Mouse (Mus musculus) right cerebral cortex, postnatal 36 days (tissue): ENCODE measurements at regions not wholly inside any gene's neighbourhood (a gene's known extent, or its start where the extent isn't known, plus 50 kb on each side); places are given as distances from the start of the nearest gene placed in this dataset.
"Not testable (repeated sequence)": the region's sequence is repeated elsewhere in the genome, so short reads cannot be mapped to it uniquely, and the experiment has no call there.

Source experiments
- DNase-seq, 2 experiments: peaks; one replicate each; pipeline ENCODE4 v3.0.0; 2022; ENCODE audit warnings: low spot score in 2 of 2, mixed read lengths in 1 of 2

DNA sequence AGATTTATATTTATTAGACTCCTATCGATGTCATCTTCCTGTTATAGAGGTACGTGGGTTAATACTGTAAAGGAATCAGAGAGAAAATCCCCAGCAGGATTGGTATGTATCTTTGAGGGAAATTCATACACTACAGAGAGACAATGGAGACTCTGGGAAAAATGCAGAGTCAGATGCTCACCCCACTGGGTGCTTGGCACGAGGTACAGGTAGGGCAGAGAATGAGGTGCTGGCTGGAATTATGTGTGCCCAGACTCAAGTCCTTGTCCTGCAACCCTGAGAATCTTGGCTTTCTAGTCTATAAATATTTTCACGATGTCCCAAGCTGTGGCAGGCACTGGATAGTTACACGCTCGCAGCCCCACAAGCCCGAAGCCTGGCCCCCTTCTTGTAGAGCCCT lies 57.8 kb upstream of the Cry1 start:
- DNase-seq = no peak

DNA sequence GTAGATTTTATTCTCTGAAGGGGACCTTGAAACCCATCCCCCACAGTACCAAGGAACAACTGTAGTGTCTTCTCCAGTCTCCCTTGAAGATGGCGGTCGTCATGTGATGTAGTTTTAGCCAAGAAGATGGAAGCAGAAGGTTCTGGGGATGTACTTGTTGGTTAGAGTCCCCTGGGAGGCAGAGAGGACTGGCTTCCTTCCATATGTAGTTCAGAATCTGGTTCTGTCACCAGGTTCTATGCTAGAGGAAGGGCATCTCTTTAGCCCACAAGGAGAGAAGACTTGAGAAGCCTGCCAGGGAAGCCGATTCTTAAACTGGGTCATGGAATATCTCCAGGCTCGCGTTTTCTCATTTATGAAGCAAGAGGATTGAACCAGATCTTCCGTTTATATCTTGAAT lies 58.7 kb upstream of the Cry1 start:
- no peak for DNase-seq

DNA sequence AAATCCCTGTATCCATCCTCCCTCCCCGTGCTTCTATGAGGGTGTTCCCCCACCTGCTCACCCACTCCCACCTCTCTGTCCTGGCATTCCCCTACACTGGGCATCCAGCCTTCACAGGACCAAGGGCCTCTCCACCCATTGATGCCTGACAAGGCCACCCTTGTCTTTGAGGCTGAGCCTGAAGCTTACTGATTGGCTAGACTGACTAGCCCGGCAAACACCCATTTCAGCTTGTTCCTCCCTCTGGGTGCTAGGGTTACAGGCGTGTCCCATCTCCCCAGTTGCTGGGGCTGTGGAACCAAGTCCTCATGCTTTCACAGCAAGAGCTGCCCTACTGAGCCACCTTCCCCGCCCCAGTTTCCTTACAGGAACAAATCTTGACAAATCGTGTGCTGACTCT lies 80.9 kb upstream of the Cry1 start:
- peak; percentile 1 to 6 for DNase-seq

DNA sequence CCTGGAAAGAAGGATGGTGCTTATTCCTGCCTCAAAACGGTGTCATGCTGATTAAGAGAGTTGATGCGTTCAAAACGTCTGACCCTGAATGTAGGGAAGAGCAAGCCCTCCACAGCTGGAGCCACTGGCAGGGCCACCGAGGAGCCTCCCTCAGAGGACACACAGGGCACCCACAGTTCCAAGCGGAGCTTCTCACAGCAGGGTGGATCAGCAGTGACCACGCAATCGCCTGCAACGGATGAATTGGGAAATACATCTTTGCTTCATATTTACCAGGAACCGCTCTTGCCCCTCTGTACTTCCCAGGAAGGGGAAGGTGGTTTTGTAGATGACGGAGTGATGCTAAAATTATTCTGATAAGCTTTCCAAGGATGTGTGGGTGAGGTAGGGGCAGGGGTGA lies 81.3 kb upstream of the Cry1 start:
- DNase-seq = no peak

DNA sequence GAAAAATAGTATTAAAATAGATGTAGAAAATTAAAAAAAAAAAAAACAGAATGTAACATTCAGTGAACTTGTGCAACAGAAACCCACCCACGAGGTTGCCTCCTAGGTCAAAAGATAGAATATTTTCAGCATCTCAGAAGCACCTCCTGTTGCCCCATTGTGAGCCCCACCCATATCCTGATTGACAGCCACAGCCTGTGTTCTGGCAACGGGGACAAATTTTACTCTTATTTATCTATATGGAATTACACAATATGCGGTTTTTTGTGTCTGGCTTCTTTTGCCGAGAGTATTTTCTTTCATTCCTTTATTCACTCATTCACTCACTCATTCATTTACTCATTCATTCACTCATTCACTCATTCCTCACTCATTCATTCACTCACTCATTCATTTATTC lies 81.9 kb upstream of the Cry1 start:
- DNase-seq = no peak

DNA sequence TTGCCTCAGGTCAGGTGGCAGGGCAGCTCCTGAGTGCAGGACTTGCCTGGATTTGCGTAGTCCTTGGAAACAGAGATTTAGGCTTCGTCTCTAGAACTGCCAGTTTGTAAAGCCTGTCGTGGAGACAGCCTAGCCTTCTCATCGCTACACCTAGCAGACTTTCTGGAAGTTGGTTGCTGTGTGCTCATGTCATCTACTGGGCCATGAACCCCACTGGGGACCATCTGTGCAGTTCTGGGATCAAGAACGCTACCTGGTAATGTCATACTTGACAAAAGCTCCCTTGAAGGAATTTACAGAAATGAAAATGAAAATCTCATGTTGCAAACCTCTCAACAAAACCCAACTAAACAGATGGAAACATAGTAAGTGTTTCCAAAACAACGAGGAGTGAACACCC lies 85.3 kb upstream of the Cry1 start:
- DNase-seq = no peak

DNA sequence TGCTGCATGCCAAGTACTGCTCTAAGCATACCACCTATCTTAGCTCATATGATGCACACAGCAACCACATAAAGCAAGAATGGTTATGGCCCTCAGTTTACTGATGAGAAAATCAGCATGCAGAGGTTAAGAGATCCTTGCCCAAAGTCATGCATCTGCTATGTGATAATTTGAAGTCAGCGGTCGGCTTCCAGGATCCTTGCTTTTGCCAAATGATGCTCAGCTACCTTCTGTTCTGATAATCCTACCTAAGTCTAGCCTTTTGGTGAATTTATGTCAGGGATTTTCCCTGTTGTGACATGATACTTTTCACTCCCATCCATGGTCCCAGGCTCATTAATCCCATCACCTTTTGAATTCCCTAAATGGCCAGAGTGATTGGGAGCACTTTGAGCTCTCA lies 91.9 kb upstream of the Cry1 start:
- DNase-seq = no peak

DNA sequence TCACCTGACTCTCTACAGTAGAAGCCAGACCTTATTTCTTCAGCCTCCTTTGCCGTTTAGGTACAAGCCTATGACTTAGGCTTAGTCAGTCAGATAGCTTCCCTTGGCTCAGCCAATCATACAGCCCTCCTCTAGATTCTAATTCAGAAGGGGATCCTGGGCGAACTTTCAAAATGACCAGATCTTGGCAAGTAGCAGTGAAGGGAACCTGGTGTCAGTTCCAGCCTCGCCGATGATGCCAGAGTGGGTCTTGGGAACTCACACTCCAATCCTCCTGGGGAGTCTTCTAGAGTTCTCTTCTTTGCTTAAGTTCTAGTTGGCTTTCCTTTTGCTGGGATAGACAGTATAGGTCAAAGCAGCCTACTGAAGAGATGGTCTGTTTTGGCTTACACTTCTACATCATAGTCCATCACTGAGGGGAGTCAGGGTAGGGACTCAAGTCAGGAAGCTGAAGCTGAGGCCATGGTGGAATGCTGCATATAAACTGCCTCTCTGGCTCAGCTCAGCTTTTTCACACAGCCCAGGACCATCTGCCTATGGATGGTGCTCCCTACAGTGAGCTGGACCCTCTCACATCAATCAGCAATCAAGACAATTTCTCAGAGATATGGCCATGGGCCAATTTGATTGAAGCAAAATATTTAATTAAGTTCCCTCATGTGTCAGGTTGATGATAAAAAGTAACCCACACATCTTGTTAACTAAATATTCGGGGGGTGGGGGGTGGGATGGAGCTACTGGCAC lies 94.7 kb upstream of the Btbd11 start:
- DNase-seq = no peak

DNA sequence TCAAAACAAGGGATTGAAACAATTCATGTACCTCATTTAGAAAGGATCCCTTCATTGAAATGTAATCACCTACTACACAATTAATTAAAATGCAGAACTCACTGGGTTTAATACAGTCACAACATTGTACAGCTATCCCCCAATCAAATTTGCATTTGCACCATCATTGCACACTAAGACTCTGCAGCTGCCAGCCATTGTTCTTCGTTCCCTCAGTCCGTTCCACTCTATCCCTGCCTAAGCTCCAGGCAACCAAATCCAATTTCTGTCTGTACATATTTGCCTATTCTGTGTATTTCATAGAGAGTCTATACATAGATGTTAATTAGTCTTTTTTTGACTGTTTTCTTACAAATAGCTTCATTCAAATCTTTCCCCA lies 94.1 kb upstream of the Btbd11 start:
- DNase-seq = no peak

DNA sequence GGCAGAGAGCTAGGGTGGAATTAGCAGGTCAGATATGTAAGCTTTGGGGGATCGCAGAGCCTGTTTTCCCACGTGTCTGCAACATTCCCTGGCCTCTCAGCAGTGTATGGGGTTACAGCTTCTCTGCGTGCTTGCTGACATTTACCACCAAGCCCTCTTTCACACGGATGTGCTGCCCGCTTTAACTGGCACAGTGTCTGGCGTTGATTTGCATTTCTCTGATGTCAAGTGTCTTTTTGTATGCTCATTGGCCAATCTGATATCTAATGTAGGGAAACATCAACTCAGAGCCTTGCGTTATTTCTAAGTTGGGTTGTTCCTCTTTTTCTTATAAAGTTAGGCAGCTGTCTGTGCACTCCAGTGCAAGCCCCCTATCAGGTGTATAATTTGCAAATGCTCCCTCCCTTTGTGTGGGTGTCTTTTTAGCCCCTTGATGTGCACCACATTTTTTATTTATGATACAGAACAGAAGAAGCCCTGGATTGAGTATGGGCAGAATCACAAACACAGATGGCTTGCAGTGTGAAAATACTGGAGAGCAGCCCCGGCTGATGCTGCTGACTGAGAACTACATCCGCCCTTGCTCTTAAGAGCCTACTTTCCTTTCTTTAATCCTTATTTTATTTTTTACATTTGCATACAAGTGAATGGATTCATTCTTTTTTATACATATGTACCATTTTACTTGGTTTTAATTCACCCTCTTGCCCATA lies 93.4 kb upstream of the Btbd11 start:
- no peak for DNase-seq

DNA sequence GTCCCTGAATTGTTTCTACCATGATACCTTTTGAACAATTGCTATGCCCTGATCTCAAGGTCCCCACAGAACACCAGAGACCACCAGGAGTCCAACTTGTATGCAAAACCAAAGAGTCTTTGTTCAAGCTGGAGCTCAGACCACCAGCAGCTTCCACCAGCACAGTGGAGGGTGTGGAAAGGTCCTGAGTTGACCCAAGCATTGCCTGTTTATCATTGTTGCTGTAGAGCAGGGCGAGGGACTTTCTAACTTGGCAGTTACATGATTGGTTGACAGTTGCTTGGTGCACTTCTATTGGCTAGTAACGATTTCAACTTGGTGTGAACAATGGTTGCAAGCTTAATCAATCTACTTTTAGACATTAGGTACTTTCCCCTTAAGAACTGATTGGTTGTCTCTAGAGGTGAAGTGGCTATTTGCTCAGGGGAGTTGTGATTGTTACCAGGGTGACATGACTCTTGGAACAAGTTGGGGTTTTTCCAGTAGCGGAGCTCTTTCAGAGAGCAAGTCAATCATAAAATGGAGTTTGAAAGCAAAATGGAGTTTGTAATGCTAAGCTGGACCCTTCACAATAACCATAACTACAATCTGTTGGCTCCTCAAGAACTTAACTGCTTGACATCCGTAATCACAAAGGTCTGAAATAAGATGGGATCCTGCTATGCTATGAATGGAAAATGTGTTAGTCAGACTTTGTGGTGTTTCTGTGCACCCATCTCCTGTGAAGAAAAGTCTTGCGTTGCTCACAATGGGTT lies 91.3 kb upstream of the Btbd11 start:
- DNase-seq = no peak

DNA sequence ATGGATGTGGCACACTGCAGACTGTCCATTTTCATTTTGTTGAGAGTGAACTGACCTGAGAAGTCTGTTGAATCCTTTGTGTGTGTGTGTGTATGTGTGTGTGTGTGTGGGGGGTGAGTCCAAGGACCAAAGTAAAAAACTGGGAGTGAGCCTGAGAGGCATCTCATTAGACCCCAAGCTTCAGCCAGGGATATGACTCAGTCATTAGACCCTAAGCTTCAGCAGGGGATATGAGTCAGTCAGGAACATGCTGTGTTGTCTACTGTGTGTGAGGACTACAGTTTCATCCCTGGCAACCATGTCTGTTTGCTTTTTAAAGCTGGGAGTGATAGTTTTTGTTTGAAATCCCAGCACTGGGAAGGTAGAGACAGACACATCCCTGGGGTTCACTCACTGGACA lies 74.8 kb upstream of the Btbd11 start:
- DNase-seq = no peak

DNA sequence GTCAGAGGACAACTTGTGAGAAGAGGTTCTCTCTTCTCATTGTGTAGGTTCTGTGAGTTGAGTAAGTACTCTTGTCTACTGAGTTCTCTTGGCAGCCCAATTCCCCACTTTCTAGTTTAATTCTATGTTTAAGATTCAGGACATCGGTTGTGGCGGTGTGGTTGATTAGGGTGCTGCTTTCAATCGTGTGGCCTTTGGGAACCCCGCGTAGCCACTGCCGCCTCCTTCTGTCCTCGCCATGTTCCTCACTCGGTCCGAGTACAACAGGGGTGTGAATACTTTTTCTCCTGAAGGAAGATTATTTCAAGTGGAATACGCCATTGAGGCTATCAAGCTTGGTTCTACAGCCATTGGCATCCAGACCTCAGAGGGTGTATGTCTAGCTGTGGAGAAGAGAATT lies 73.3 kb upstream of the Btbd11 start:
- not testable (repeated sequence) for DNase-seq

DNA sequence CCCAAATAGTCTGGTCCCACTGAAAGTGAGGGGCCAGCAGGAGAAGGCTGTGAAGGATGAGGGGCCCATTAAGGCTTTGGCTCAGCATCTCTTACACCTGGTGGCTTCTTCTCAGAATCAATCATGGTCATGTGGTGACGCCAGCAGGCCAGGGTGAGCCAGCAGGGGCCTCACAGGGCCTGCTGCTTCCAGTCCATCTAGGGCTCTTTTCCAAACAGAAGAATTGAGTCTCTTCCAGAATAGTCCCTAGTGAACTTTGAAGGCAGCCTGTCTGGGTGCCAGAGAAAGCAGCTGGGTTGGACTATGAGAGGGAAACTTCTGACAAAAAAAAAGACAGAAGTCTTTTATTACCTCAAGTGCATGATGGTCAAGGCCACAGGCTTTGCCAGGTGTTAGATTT lies 65.6 kb upstream of the Btbd11 start:
- DNase-seq = no peak

DNA sequence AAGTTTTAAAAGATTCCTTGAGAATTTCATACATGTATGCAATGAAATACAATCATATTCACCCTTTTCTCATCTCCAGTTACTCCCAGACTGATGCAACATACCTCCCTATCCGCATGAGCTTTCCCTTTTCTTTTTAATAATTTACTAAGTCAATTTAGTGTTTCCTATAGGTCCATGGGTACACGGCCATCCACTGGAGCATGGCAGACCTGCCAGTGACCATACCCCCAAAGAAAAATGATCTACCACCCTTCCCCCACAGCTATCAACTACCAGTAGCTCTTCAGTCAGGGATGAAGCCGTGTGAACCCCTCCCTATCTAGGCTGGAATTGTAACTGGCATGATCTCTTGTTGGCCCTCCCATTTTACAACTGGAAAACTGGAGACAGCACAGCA lies 64.3 kb upstream of the Btbd11 start:
- DNase-seq = no peak

DNA sequence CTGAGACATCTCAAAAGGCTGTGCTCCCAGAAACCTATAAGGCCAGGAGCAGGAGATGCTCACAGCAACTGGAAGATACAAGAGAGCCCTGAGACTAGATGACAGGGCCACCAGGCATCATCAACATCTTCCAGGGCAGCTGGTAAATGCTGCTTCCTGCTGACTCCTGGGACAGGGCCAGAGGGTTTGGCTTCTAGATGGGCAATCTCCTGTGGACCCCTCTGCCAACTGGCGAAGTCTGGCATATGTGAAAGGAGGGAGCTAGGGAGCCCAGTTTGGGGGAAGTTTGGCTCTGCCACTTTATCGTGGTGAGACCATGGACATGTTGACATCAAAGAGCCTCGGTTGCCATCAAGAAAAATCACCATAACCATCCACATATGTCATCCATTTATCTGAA lies 57.2 kb upstream of the Btbd11 start:
- no peak for DNase-seq

DNA sequence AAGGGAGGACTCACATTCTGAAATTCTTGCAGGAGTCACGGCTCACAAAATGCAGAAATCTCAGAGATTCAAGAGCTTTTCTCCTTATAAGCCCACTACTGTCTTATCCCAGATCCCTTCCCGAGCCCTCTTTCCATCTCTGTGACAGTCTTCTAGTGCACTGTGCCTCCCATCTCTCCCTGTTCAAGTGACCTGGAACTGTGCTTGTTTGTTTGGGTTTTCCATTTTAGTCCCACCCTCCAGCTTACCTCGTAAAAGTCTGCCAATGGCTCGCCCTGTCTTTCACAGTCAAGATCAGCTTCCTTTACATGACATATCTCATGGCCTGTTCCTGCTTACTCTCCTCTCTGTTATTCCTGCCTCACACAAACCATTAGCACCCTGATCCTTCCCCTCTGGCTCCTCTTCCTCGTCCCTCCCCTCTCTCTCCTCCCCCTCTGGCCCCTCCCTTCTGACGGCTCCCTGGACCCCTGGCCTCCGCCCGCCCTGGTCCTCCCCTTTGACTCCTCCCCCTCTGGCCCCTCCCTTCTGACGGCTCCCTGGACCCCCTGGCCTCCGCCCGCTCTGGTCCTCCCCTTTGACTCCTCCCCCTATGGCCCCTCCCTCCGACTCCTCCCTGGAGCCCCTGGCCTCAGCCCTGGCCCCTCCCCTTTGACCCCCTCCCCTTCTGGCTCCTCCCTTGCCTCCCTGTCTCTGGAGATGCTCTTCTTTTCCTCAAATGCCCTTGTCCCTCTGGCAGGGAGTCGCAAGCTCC lies 55.5 kb upstream of the Btbd11 start:
- DNase-seq = no peak
